Mouse (Mus musculus) hematopoietic stem cell, adult 5-6 weeks (primary cell): Measurements from ENCODE around the gene Cfap77. TPM values are rescaled to one million over a fixed set of nuclear protein-coding genes. Genes with fewer than 3 reads are reported as not detected.

Experiments
- ATAC-seq, 2 experiments: fragments of 125-278 bp in 1 of 2; replicated peaks in 1 of 2; 2 replicates each; pipeline ENCODE4 v1.8.0; 2016 to 2017; ENCODE audit warnings: inconsistent platforms in 2 of 2, mild to moderate bottlenecking in 2 of 2, moderate number of reproducible peaks in 2 of 2, low read depth in 1 of 2, moderate TSS enrichment in 1 of 2; ENCODE audit not compliant: low FRiP score in 2 of 2, poor library complexity in 2 of 2, severe bottlenecking in 2 of 2, insufficient read depth in 1 of 2, low TSS enrichment in 1 of 2
- total RNA-seq: library from RNA; stranded (forward); fragments of 172-1452, 232-1000 nt; gene quantifications from 2 replicates; pipeline ENCODE4 v1.2.3, GENCODE M21; 2017

Cfap77 gene
- total RNA-seq, 1 experiment from 2014 or later: not detected

DNA sequence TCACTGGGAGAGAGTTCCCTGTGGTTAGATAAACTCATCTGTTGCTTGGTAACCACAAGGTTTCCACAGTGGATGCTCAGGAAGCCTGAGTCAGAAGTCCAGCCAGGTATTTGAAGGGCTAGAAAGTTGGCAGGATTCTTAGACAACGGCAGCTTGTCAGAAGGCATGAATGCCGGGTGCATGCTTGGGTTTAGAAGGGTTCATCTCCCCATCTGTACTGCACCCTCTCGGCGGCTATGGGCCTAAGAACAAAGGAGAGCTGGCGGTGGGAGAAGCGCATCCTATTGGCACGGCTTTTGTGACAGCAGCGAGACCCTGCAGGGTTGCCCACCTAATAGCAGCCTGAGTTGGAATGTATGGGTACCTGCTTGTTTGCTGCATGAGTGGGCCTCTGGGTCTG lies 152.6 kb downstream of the Cfap77 start:
- ATAC-seq: no peak

DNA sequence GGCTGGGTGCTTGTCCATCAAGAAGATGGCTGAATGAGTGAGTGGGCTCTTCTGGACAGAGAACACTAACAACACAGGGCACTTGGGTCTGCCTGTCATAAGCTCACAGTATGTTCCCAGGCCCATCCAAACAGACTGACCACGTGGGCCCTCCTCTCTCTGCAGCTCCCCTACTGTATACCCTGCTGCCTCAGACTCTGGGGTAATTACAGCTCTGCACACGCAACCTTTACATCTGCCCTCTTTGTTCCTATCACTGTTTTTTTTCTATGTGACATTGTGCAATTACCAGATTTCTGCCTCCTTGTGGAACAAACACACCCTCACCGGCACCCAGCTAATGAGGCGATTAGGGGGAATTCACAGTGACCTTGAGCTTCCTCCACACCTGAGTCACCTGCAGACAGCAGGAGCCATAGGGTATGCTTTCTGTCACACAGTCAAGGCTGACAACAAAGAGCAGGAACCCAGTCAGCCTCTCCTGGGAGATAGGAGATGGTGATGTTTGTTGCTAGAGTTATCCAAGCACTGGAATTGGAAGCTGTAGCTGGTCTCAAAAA lies 157.4 kb downstream of the Cfap77 start:
- no peak for ATAC-seq

DNA sequence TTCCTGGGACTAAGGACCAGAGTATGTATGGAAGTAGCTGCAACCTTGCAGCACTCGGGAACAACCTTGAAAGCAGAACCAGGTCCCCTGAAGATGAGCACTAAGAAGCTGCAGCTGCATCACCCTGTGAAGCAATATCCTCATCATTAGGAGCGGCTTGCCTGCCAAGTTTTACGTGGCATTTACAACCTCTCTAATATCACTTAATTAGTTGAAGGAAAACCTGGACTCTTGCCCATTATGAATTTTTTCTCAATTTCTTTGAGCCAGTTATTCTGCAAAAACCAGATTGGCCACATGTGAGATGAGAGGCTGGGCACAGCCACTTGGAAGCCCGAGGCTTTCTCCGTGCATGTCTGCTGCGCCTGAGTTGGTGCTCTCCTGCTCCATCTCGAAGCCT lies 159.0 kb downstream of the Cfap77 start:
- no peak for ATAC-seq

DNA sequence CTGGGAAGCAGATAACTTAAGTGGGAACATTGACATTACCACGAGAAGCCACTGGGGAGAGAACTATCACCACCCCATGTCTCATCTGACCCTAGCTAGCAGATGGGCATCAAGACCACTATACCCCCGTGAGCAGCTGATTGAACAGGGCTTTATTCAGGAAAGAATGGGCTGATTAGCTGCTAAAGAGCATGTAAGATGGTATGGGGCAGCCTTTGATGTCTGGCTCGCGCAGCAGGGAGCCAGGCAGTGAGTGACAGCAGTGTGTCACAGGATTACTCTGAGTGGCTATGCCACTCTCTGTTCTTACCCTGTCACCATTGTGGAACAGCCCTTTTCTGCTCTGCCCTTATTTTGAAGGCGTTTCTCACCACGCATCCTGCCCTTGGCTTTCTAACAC lies 161.3 kb downstream of the Cfap77 start:
- no peak for ATAC-seq

DNA sequence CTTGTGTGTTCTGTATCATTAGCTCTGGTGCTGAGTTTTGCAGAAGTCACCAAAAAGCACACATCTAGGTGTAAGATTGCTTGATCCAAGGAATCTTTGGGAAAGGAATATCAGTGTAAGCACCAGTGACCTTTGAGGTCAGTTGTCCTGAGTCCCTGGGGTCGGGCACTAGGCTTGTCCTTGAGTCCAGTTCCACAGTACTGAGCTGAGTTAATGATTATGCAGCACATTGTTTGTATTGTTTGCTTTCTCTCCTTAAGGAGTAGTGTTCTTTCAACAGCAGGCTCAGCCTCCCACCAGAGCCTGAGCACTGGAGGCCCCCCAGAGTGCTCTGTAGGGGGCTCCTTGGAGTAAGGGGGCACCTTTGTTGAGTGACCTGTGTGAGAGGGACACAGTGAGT lies 162.1 kb downstream of the Cfap77 start:
- no peak for ATAC-seq

DNA sequence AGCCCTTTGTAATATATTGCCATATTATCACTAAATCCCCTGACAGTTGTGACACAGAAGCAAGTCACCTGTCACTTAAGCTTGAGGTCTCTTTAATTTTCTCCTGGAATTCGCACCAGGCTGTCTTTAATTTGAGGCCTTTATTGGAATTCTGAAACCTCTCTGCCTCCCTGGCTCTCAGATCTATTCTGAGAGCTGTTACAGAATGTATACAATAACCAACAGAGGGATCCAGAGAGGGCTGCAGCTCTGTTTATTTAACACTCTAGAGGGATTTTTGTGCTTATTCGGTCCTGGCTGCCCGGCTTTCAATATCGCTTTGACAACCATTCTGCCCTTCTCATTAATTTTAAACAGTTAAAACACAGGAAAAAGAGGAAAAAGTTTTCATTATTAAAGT lies 170.0 kb downstream of the Cfap77 start:
- ATAC-seq: no peak

DNA sequence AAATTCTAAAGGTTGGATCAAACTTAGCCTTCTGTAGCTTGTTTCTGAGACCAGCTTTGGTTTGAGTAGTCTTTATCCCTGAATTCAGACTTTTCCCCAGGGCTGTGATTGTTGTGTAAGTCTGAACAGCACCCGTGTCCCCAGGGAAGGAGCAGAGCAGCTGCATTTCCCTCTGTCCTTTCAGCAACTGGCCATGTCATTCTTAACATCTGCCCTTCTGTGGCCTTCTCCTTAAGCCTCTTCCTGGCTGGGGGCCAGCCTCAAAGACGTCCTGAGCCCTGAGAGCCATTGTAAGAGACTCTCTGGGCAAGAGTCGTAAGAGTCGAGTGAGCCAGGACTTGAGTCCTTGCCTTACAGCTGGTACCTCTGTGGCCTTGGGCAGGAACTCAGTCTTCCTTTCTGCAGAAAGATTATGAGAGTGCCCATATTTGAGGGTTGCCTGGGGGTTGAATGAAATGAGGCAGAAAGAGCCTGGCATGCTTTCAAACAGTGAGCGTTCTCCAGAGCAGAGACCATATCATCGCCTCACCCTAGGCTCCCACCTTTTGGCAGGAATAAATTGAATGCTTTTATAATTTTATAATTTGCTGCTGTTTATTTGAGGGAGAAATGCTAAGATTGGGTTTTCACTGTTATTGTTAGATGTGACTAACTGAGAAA lies 171.9 kb downstream of the Cfap77 start:
- no peak for ATAC-seq

DNA sequence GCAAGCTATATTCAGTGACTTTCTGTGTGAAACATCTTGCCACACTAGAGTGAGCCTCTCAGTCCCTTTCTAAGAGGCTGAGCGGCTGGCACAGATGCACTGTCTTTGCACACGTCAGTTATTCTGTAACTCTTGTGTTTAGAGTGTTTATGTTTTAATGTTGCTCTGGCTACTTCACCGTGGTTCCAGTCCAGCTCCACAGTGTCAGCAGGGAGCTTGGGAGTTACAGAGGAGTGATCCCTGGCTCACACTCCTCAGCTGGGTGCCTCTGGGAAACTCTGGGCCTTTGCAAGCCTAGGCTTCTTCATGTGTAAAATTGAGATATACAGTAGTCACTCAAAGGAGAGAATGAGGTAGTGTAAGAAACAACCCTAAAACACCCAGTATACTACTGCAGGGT lies 172.8 kb downstream of the Cfap77 start:
- no peak for ATAC-seq

DNA sequence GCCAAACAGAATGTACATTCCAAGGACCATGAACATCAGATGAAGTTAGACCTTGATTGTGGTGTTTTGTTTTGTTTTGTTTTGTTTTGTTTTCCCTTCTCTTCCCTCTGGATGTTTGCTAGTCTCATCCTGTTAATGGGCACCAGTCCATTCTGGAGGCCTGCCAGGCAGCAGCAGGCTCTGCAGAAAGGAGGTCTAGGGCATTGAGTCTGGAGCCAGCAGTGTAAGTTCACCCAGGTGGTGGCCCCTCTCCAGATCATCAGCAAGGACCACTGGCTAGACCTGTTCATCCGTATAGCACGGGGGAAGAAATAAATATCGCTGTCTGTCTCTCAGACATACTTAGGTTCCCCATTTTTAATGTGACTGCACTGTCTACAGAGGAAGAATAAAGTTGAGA lies 173.6 kb downstream of the Cfap77 start:
- ATAC-seq: no peak

Other genes with a start within 250 kb of the Cfap77 start
- gene Gtf3c4, start 214.7 kb downstream of the Cfap77 start, total RNA-seq: 22.9 and 28.8 TPM in 2 replicates
- 24.1 and 25.1 TPM in 2 replicates for gene Ddx31, start 214.7 kb downstream of the Cfap77 start, total RNA-seq
- gene Barhl1, start 138.4 kb downstream of the Cfap77 start, total RNA-seq: not detected in 2 replicates
- gene Ttf1, start 5.2 kb upstream of the Cfap77 start, total RNA-seq: 22.9 and 25.1 TPM in 2 replicates
- gene Setx, start 69.1 kb upstream of the Cfap77 start, total RNA-seq: 108 and 115 TPM in 2 replicates
- 2.4 and 3.3 TPM in 2 replicates for gene Ntng2, start 197.9 kb upstream of the Cfap77 start, total RNA-seq